Mouse (Mus musculus) right cerebral cortex, postnatal 10 days (tissue): ENCODE results near the gene Bcas3.
A peak's percentile ranks its signal among the peaks of the same experiment; 100 is the strongest.

Source experiments
- DNase-seq, 2 experiments: peaks; one replicate each; pipeline ENCODE4 v3.0.0; 2021; ENCODE audit warnings: low spot score in 2 of 2

The Bcas3 gene

DNA sequence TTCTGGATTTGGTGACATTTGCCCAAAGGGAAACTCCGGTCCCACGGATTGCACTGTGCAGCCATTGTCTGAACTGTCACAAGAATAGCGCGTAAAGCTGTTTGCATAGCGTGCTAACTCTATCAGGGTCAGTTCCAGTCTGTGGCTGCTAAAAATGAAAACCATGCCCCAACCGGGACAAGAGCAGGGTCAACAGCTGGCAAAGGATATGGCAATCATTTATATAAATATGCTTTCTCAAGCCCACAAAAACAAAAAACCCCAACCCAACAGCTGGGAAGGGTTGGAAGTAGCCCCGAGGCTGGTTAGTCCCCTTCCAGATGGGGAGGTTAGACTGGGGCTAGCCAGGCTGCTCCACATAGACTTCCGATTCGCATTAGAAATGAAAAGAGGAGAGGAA lies 314.8 kb downstream of the Bcas3 start:
- DNase-seq = no peak

DNA sequence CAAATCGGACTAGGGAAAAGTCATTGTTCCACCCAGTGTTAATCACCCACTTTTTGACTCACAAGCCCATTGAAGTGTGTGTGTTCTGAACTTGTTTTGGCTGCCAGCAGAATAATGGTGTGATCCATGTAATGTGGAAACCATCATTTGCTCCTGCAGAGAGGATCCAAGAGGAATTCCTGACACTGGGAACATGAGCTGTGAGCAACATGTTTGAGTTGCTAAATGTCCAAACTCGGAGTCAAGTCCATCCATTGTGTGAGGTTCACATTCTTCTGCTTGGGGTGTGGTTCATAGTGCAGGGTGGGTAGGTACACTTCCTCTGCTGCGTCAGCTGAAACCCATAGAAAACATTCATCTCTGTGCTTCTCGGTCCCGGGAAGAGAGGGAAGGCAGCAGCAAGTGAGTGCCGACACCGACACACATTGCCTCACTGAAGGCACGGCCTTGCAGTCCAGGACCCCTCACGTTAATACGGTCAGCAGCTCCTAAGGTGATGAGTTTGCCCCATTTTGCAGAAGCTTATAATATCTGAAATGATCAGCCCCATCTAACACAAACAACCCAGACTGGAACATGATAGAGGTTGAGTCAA lies 320.0 kb downstream of the Bcas3 start:
- no peak for DNase-seq

DNA sequence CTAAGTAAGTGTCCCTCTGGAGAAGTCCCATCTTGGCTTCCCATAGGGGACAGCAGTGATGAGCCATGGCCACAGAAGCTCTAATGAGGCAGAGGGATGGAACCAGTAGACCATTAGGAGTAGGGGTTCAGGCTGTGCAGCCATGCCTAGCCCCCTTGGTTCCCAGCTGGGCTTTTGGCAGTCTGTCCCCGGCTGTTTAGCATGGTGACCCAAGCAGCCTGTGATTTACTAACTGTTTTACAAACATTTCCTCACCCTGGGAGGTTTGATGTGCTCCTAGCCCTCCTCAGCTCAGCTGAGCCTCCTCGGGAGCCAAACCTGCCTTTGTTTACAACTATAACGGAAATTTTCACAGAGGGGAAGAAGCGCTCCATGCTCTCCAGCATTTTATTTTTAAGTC lies 322.3 kb downstream of the Bcas3 start:
- DNase-seq = no peak

DNA sequence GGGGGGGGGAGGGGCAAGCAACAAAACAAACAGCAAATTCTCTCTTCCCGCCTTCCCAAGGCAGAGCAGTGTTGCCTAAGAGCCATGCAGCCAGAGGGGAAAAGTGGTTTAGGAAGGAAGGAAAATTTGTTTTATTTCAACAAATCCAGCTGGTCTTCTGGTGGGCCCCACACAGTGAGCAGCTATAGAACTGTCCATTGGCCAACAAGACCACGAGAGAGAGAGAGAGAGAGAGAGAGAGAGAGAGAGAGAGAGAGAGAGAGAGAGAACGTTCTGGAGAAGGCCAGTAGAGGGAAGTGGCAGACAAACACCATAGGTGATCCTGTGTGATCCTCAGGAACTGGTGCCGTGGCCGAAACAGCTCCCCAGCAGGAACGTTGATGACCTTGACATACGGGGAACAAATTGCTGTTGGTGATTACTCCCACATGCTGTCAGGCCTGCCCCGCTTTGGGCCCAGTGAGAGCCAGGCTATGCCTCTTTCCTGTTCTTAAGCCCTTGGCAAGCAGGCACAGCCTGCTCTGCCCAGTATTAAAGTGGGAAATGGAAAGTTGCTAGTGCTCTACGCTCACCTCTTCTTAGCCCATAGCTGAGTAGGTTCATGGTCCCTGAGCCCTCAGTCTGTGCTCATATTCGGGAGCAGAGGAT lies 323.5 kb downstream of the Bcas3 start:
- no peak for DNase-seq

DNA sequence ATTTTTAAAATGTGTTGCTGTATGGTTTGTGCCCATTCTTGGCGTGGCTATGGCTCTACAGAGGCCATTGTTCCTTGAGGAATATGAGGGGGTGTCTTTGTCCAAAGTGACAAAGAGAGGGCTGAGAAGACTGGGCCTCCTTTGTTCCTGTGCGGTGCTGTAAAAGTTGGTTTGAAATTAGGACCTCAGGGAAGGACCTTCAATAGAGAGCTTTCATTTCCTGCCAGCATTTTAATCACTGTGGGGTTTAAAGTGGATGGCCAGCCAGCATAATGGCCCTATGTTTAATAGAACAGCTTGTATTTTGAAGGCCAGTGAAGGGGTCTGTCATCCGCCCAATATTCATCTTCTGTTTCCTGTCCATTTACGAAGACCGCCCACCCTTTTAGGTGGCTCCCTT lies 325.7 kb downstream of the Bcas3 start:
- peak; percentile 25 to 42 for DNase-seq

DNA sequence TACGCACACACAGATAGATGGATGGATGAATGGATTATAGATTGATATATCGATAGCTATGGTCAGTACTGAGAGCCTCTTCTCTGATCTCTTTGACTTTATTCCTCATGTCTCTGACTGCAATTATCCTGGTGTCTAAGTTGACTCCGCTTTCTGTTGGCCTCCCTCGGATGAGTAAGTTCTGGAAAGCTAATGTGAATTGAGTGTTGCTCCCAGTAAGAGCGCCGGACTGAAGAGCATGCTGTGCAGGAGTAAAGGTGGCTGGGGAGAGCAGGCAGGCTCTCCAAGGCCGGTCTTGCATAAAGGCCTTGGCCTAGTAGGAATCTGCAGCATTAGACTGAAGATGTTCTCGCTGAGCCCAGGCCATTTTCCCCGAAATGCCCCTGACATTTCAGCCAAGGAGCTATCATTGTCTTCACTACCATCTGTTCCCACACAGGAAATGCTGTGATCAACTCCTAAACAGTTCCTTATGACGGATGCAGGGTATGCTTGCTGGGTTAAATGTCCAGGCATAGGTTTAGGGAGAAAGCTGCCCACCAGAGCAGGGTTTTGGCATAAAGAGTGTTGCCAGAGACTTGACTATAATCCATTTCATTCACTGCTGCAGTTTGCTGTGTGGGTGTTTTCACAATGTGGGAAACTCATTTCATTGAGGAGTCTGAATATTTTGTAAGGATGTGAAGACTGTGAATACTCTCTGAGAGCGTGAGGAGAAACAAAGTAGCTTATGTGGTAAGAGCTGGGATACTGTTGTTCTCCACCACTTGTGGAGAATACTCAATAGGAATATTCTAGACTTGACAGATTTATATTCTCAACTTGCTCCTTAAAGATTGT lies 328.8 kb downstream of the Bcas3 start:
- no peak for DNase-seq

DNA sequence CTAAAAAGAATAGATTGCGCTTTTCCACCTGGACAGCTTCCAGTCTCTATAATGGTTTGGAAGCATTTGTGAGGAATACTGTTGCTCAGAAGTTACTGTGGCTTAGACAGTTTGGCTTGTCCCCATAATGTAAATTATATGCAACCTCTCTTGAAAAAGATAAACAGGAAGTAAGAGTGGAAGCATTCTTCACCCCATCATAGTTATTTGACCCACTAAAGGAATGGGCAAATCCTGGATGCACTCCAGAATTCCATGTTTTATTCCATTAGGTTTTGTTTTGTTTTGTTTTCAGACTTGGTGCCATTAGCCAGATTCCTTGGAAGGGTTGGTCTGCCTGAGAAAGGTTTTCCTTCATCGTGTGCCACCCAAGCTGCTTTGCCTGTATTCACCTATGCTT lies 332.0 kb downstream of the Bcas3 start:
- DNase-seq = no peak

DNA sequence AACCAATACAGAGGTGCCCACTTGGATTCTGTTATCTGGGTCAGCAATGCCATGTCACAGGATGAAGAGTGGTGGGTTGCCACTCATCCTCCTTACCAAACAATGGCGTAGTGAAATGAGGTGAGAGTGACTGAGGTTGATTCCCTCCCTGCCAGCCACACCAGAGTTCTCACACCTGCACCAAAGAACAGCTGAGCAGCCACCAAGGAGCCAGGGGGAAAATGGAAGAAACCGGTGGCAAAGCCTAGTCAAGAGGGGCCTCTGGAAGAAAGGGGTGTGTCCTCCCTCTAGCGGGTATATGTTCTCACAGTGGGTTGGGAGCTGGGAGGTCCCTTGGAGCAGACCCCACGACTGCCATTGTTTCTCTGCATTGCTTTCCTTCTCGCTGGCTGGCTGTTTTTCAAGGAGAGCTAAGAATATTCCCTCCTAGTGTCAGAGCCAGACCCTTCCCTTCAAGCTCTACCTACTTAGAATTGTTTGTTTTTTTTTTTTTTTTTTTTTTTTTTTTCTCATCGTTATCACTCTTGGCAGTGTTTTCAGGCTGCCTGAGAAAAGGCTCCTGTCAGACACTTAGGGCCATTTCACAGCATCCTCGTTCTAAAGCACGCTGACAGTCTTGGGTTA lies 335.0 kb downstream of the Bcas3 start:
- DNase-seq = no peak

DNA sequence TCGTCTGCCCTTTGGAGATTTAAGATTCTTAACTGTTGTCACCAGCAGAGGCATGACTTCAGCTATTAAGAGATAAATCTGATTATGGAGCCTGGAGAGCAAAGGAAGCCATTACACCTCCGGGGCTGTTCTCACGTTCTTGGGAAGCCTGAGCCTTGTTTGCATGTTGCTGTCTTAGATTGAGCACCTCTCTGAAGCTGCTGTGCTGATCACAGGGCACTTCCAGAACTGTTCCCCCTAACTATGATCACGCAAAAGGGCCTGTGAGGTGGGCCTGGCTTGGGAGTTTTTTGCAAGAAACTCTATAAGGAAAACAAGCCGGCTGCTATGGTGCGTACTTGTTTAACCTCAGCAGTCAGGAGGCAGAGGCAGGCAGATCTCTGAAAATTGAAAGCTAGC lies 335.5 kb downstream of the Bcas3 start:
- no peak for DNase-seq

DNA sequence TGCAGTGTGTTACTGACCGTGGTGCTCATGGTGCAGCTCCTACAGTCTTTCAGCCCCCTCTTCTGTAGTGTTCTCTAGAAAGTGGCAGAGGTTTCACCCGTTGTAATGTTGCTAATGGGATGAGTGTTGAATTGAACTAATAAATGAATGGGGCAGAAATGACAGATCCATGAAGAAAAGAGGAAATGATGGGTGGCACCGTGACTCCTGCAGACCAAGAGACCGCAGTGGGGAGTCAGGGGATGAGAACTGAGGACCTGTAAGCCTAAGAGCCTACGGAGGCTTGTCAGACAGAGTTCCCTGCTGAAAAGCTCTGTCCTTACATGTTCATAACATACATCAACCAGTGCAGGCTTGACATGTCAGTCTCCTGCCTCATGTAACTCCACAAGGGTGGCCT lies 336.3 kb downstream of the Bcas3 start:
- DNase-seq = no peak

DNA sequence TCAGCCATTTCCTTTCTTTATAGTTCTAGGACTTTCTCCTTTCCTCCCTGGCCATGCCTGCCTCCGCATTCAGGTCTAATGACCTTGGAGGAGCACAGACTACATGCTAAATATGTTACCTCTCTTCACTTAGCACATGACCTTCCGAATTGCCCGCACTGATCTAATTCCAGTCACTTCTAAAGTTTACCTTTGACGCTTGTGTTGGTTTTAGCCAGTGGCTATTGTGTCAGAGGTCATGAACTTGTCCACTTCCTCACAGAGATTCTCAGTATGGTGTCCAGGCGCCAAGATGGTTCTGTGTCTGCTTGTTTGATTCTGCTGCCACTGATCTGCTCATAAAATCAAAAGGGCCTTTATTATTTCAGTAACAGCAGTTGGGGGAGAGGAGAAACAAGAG lies 338.3 kb downstream of the Bcas3 start:
- no peak for DNase-seq

DNA sequence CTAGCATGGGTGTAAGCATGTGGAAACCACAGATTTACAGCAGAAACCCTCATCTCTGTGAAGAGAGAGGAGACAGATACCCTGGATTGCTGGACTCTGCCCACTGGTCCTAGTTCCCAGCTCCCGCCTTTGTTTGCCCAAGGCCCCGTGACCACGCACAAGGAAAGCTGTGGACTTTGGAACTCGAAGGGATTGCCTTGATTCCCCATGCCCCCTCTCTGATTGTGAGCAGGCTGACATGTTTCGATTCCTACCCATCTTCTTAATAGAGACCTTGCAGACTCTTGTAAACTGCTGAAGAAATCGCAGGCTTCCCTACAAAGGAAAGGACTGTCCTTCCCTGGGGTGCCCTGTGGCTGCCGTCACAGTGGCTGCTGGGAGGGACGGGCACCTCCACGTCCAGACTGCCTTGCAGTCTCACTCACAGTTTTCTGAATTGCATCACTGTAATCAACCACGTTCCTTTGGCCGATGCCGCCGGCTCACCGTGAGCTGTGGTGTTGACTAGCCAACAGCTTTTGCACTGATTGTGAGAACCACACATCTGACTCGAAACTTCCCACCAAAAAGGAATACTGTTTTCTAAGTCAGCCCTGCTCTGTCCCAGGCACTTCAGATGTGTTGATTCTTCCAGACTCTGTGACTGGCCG lies 342.8 kb downstream of the Bcas3 start:
- no peak for DNase-seq

DNA sequence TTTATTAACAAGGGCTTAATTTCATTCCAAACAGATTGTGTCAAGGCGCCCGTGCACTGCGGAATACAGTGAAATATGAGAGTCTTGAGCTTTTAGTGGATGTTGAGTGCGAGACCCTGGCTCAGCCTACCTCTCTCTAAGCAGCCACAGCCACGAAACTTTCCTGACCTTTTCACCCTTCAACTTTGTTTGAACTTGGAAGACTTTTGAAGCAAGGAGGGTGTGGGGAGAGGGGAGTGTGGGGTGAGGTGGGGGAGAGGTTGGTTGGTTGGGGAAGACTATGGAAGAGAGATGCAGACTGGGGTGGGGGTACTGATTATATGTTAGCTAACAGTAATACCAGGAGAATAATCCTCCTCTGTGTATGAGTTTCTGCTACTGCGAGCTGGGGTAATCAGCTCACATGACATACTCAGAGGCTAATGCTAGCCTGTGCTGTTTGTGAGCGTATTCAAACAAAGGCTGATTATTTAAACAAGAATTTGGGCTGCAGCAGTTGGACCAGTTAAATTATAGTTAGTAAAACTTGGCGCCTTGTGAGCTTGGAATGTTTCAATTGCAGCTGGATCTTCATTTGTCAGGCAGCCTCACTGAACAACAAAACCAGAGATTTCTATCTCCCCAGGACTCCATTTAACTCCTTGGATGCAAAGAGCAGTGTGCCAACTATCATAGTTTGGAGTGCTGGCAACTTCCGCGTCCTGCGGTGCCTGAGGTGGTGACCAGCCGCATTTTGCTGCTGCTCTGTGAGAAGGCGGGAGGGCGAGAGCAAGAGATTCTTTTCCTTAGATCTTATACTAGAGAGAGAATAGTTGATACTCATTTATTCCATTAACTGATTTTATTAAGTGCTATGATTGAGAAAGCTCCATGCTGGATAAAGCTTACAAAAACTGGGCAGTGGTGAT lies 343.8 kb downstream of the Bcas3 start:
- no peak for DNase-seq

DNA sequence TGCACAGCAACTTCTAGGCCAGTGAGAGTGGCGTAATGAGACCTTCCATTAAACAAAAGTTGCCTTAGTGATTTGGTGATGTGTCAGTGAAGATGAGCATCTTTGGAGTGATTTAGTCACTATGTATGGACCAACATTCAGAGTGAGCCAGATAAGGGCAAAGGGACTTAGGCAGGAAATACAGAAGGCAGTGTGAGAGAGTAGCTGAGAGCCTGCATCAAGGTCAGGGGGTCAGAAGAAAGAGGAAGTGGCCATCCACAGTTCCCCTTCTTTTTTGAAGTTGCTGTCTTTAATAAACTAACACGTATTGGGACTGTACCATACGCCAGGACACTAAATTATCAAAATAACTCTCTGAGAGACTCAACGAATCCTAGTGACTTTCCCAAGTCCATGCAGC lies 344.5 kb downstream of the Bcas3 start:
- no peak for DNase-seq

DNA sequence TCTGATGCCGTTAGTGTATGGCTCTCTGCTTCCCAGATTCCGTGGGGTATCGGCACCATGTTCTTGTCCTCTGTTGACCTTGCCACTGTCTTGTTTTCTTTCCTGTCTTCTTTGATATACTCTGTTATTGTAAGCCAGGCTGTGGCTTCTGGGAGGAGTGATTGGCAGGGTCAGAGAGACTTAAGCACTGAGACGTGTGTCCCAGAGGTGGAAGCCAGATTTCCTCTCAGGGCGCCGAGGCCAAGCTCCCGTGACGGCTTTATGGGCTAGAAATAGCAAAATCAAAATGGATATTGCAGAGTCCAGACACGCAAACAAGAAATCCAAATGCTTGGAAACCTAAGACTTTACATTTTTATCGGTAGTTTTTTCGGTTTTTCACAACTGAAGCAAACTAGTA lies 345.3 kb downstream of the Bcas3 start:
- no peak for DNase-seq

DNA sequence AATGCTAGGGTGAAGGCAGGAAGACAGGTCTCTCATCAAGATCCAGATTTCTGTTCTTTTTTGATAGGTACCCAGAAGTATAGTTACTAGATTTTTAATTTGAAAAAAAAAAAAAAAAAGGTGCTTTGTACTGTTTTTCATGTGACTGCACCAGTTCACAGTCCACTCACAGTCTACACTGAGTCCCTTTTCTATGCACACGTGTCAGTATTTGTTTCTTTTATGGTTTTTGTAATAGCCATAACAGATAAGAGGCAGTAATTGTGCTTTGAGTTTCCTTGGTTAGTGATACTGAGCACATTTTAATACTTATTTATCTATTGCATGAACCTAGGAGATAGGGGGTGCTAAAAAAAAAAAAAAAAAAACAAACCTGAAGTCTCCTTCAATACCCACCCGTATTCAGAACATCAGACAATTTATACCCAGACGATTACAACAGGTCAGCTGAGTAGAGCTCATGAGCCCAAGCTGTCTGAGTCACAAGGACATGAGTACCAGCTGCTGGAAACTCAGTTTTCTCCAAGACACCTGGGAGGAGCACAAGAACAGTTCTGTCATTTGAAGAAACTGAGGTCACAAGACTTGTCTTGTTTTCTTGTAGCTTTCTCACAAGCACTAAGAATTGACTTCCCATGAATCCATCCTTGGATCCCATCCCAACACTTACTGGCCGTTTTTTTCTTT lies 351.2 kb downstream of the Bcas3 start:
- DNase-seq = no peak

DNA sequence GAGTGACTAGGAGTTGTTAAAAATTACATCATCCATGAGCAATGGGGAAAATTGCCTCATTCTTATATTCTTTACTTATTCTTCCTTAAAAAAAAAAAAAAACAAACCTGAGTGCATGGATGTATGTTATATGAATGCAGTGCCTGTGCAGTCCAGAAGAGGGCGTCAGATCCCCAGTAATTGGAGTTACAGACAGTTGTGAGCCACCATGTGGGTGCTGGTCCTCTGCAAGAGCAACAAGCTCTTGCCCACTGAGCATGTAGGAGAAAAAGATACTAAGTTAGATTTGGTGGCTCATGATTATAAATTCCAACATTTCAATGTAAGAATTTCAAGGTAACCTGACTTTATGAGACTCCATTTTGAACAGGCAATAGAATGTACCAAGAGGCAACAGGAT lies 353.7 kb downstream of the Bcas3 start:
- DNase-seq = no peak

DNA sequence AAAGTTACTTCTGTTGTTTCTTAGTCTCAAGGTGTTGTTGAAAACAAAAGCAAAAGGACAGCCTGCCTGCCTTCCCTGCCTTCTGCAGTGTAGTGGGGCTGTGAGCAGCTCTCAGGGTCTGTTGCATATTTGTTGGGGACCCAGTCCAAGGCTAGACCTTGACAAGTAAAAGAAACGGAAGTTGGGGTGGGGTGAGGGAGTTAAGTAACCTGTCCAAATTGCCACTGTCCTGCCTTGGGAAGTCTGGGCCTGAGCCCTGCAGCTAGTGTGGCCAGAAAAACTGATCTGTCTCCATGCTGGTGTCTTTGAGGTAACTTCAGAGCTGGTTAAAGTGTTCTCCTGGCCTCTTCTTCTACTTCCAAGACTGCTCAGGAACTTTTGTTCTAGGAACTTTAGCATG lies 354.5 kb downstream of the Bcas3 start:
- DNase-seq = no peak

DNA sequence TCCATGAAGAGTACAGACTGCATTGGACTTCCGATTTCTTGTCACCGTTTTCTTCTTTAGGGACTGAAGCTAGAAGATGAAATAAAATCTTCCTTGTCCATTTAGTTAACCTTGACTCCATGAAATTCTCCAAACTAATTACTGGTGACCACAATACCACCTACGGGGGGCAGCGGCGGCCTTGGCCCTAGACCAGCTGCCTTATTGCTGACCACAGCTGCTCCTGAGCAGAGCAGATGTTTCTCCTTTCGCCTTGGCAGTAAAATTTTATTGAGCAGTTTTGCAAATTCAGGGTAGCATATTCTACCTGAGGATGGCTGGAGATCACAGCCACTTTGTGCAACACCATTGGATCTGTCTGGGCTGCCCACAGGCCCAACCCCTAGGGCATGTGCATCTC lies 356.2 kb downstream of the Bcas3 start:
- DNase-seq = no peak

DNA sequence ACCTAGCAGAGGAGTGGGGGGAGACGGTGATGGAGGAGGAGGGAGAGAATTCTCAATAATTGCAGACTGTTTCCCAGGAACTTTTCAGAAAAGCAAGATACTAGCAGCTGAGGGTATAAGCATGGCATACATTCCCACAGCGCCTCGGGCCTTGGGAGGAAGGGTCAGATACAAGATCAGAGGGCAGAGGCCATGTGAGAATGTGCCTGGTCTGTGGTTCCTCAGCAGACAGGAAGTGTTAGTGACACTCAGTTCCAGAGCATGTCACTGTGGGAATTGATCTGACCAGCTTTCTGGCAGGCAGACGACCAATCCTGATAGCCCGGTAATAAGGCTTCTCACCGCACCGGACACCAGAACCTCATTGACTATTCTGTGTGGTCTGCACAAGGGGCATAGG lies 357.2 kb downstream of the Bcas3 start:
- DNase-seq = no peak
